Mouse (Mus musculus) brain, embryonic 14.5 days (tissue): ENCODE results near the gene Cog7. TPM values are rescaled to one million over a fixed set of nuclear protein-coding genes. Genes with fewer than 3 reads are reported as not detected.

ENCODE experiments used
- DNase-seq: peaks from one replicate; pipeline ENCODE4 v3.0.0-alpha.2; 2011; ENCODE audit warnings: low read depth
- CTCF ChIP-seq: fragments of 200-500 bp; IDR thresholded peaks from 2 replicates; pipeline ENCODE4 v1.5.1; 2012; ENCODE audit warnings: inconsistent platforms, mild to moderate bottlenecking, moderate library complexity, borderline replicate concordance; ENCODE audit not compliant: insufficient read depth, insufficient read length; ENCODE audit errors: extremely low read depth
- POLR2A ChIP-seq: fragments of 200-500 bp; IDR thresholded peaks from 2 replicates; pipeline ENCODE4 v1.6.1; 2012; ENCODE audit warnings: mild to moderate bottlenecking, inconsistent platforms, borderline replicate concordance; ENCODE audit not compliant: poor library complexity, insufficient read depth, insufficient read length, severe bottlenecking; ENCODE audit errors: extremely low read depth
- polyA plus RNA-seq: library from polyadenylated mRNA; depleted of rRNA; stranded (reverse); fragments of >200 nt; gene quantifications from 2 replicates; pipeline ENCODE4 v1.2.3, GENCODE M21; 2012; rRNA removed

Gene Cog7
- 12.4 and 18.3 TPM in 2 replicates for polyA plus RNA-seq

- TF ChIP-seq CTCF (no peak), POLR2A (peak; percentile 64; the same call in 1 of the 2 replicates)
Measured at GRCm38 (mm10) chr7:121981307-121981871, at the start of gene Cog7. TSS of gene Cog7 (minus strand) at chr7:121981711.

DNA sequence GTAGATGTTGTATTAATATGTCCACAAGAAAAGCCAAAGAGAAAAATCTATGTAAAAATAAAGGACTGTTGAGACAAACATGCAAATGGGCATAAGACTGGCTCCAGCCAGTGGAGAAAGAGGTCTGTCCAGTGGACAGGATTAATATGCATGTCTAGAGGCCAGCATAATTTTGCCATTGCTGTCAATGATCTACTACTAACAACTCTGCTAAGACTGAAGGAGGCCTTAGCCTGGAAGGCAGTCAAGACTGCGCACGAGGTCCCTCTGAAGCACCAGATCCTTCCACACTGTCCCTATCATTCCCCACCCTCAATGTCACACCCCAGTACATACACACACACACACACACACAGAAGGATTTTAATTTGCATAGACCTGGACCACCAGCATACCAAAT lies 40.6 kb upstream of the Cog7 start:
- TF ChIP-seq CTCF: no peak
- no peak for TF ChIP-seq POLR2A
- DNase-seq: no peak

More at GRCm38 (mm10) chr7:121981307-121981871, at the start of gene Cog7:
- peak; percentile 98 for DNase-seq

DNA sequence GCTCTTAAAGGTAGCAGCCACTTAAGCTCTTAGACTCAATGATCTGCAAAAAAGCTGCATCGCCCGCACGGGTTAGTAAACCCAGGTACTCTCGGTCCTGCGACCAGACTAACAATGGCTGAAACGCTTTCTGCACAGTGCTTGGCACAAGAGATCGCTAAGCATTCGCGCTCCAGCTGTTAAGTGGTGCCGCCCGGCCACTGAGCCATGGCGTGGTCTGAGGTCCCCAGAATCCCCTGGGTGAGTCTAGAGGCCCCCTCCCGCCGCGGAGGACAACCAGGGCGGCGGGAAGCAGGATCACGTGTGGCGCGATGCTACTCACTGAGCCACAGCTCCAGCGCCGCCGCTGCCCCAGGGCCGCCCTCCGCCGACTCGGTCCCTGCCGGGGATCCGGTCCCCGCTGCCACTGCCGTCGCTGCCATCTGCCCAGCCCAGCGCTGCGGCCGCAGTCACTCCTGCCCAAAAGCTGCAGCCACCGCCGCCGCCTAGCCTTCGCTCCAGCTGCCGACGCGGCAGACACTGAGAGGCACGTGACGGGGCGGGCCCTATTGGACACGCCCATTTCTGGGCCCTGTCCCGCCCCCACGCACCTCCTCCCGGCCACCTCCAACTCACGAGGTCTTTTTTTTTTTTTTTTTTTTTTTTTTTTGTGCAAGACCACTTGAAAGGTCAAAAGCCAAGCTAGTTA lies 39.3 kb upstream of the Cog7 start, which contains the start of gene Gga2:
Gene Gga2, minus strand, starts transcription at position 556 of the 688 bp plus-strand sequence.
- DNase-seq: peak; percentile 96
- TF ChIP-seq POLR2A (peak; percentile 90), CTCF (no peak)

DNA sequence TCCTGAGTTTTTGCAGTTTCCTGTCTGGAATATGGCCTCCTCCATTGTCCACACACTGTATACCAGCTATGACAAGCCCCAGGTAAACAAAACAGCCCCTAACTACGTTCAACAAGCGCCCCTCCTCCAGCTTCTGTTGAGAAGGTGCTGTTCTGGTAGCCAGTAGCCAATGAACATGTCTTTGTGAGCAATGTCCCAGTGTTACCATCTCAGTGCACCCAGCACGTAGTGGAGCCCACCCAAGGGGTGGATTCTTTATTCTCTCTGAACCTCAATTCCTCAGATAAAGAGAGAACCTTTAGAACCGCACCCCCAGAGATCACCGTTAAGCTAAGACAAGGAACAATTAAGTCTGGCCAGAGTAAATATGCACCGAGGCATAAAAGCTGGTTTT lies 38.8 kb upstream of the Cog7 start:
- TF ChIP-seq POLR2A: no peak
- TF ChIP-seq CTCF: no peak
- DNase-seq: peak; percentile 60

- DNase-seq: peak; percentile 16
- TF ChIP-seq CTCF (no peak), POLR2A (no peak)
Measured at GRCm38 (mm10) chr7:122018978-122019377, 37.5 kb upstream of the Cog7 start.

GRCm38 (mm10) chr7:122018247-122018646 lies 36.7 kb upstream of the Cog7 start:
- no peak for TF ChIP-seq CTCF
- no peak for TF ChIP-seq POLR2A
- DNase-seq: no peak

DNA sequence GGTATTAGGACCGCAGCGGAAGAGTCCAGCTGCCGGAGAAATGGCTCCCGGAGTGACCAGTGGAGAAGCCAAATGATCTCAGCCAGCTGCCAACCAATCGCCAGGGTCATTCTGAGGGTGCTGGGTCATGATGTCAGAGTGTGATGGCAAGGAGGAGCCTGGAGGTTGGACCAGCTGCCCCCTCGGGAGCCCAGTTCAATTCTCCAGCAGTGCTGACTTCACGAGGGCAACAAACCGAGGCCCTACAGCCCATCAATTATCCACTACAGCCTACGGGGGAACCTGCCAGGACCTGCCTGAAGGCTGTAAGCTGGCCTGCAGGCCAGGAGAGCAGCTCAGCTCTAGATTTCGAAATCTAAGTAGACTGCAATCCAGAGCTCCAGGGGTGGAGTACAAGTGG lies 34.2 kb upstream of the Cog7 start:
- DNase-seq: no peak

GRCm38 (mm10) chr7:122015105-122015504 lies 33.6 kb upstream of the Cog7 start:
- TF ChIP-seq POLR2A (no peak), CTCF (0 out of 2 replicates have a peak, but pooled peaks have one; percentile 11)
- no peak for DNase-seq

More for the DNA sequence above, 34.2 kb upstream of the Cog7 start:
- TF ChIP-seq CTCF (no peak), POLR2A (no peak)

DNA sequence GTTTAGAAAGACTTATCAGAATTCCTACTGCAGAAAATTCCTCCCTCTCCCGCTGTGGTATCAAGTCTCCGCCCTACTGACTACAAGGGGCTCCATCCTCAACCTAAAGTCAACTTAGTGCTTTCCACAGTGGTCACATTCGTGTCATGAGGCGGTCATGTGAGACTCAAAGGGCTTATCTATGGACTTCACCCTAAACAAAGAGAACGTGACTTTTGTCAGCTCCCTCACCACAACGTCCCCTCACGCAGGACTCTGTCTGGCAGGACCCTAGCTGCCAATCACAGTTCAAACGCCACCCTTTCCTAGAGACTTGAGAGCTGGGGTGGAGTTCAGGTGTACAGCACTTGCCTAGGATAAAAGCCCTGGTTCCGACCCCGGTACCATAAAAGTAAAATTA lies 31.4 kb upstream of the Cog7 start:
- no peak for DNase-seq
- TF ChIP-seq POLR2A: no peak
- TF ChIP-seq CTCF: no peak

DNA sequence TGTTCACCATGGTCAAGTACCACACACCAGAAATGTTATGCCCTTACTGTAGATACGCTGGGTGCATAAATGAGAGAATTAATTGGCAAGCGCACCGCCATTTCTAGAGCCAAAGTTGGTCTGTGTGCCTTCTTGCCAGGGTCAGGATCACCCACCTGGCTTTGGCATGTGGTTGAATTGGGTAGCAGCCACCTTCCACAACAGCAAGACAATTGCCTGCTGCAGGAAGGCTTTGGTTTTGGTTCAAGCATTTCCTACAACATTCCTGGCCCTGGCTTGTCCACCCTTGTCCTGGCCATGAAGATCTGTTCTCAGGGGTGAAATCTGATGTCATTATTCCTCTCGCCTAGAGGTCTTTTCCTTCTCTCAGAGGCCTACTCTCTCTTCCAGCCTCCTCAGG lies 30.9 kb upstream of the Cog7 start:
- no peak for TF ChIP-seq CTCF
- no peak for TF ChIP-seq POLR2A
- no peak for DNase-seq

DNA sequence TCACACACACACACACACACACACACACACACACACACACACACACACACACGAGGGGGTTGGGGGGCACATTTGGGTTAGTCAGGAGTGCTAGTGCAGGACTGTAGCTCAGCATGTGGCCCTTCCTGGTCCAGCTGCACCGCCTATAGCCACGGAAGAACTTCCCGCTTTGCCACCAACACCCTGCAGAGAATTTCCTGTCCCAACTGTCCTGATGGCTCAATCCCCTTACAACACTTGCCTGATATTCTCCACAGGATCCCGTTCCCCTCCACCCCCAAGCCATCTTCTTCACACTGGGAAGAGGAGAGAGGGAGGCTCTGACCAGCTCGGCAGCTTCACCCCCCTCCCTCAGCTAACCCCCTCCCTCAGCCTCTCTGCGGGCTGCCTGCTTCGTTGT lies 18.9 kb upstream of the Cog7 start:
- DNase-seq: no peak
- TF ChIP-seq CTCF: no peak
- TF ChIP-seq POLR2A: no peak

DNA sequence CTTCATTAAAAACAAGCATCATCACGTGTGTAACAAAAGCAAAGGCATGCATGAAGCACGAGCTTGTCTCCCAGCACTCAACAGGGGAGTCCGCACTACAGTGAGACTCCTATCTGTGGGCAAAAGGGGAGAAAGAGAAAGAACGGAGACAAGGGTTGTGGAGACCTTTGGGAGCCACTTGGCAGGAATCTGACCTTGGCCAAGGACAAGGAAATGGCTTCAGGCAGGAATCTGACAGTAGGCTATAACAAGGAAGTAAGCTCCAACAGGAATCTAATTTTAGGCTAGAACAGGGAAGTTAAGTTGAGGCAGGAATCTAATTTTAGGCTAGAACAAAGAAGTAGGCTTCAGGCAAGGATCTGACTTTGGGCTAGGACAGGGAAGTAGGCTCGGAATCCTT lies 14.4 kb upstream of the Cog7 start:
- TF ChIP-seq CTCF (no peak), POLR2A (no peak)
- no peak for DNase-seq

DNA sequence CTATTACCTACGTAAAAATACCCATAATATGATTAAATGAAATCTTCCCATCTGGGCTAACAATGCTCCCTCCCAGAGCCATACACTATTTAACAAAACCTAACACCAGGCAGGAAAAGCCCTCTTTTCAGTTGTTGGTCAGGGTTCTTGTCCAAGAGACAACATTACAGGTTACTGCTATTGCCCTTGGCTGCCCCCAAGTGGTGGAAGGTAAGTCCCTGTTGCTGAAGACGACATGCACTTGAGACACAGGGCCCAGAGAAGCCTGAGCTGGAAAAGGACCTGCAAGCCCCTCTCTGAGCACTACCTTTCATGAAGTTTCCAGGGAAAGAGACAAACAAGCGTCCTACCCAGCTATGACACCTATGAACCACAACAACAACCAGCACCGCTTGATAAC lies 6.5 kb downstream of the Cog7 start:
- DNase-seq: peak; percentile 78
- TF ChIP-seq CTCF: peak; percentile 82
- TF ChIP-seq POLR2A: no peak
